ENCODE assay signal across 19 mouse cellular contexts in genomic region chr13:54475702-54476101, GRCm38 (mm10). TPM values are rescaled to one million over a fixed set of nuclear protein-coding genes. Genes with fewer than 3 reads are reported as not detected.
DNase-seq lines count a peak whose midpoint lies in the region; ATAC-seq and TF ChIP-seq lines count a peak whose summit lies in the region.
"Had no signal": no experiment of that assay in that cellular context is flagged by ENCODE, and none has a peak within 500 bp of the region (broad histone marks: within the 10 kb centered on the region; RNA-seq: fewer than 3 reads in every experiment).

No protein-coding gene starts in this region.

- no peaks in the 10 kb centered on the region for H3K27me3 ChIP-seq in midbrain, embryonic 11.5 days (ENCODE audit: control insufficient read depth, insufficient read depth, low read length)
- H3K27me3 ChIP-seq in midbrain, postnatal 0 days (ENCODE audit: insufficient read depth, low read length): no peaks in the 10 kb centered on the region
- H3K27me3 ChIP-seq: stomach, embryonic 15.5 days had no signal

- peak; percentile 77 for DNase-seq in midbrain, embryonic 11.5 days (ENCODE audit: low spot score, missing footprints)
- DNase-seq in midbrain, postnatal 0 days (ENCODE audit: low spot score): no peak
- peak; percentile 32 for DNase-seq in c-Kit-positive CD71-negative TER-119-negative erythroid progenitor cells, embryonic 14.5 days (ENCODE audit: low read depth)
- peak; percentile 40 to 49 for DNase-seq in monocyte, adult 2 months (ENCODE audit: low read depth in 1 of 2, low spot score in 2 of 2)
- DNase-seq in ovary, postnatal 10 days (ENCODE audit: low spot score): no peak
- DNase-seq in right cerebral cortex, adult 2 months (ENCODE audit: low spot score in 2 of 2): no peak
- no peak for DNase-seq in thymus, adult 18-20 months
- DNase-seq: cerebellum, adult 18-20 months; gastrocnemius, postnatal 25 days; heart, postnatal 14 days; right cerebral cortex, postnatal 14 days; thymus, postnatal 36 days had no signal

- ATAC-seq in midbrain, embryonic 11.5 days (ENCODE audit: low FRiP score): no peak
- no peak for ATAC-seq in midbrain, postnatal 0 days (ENCODE audit: low FRiP score)
- ATAC-seq: hindbrain, embryonic 16.5 days had no signal

- no peaks in the 10 kb centered on the region for H3K4me1 ChIP-seq in midbrain, embryonic 11.5 days (ENCODE audit: control insufficient read depth, insufficient read depth, low read length)
- no peaks in the 10 kb centered on the region for H3K4me1 ChIP-seq in midbrain, postnatal 0 days (ENCODE audit: insufficient read depth, low read length)
- H3K4me1 ChIP-seq: embryonic facial prominence, embryonic 13.5 days; heart, embryonic 10.5 days; neural tube, embryonic 15.5 days; stomach, embryonic 15.5 days had no signal

- WGBS in midbrain, embryonic 11.5 days: 83% methylated on average over 5 of the region's 5 CpGs
- WGBS in midbrain, postnatal 0 days: 76% methylated on average over 5 of the region's 5 CpGs

- no peak overlapping the region for H3K9ac ChIP-seq in midbrain, embryonic 11.5 days (ENCODE audit: low read length)
- no peak overlapping the region for H3K9ac ChIP-seq in midbrain, postnatal 0 days (replicated peaks; ENCODE audit: low read length, poor library complexity, severe bottlenecking)
- H3K9ac ChIP-seq: embryonic facial prominence, embryonic 13.5 days; liver, embryonic 14.5 days; neural tube, embryonic 15.5 days; stomach, embryonic 15.5 days had no signal

- H3K4me2 ChIP-seq in midbrain, embryonic 11.5 days: no peak overlapping the region
- no peak overlapping the region for H3K4me2 ChIP-seq in midbrain, postnatal 0 days (ENCODE audit: low read depth, low read length, poor library complexity, severe bottlenecking)
- H3K4me2 ChIP-seq: embryonic facial prominence, embryonic 13.5 days; neural tube, embryonic 15.5 days; stomach, embryonic 15.5 days had no signal

- no peak for TF ChIP-seq CTCF in midbrain, postnatal 0 days (IDR thresholded peaks at IDR 0.05)

- H3K9me3 ChIP-seq in midbrain, embryonic 11.5 days (ENCODE audit: control insufficient read depth, low read length): no peaks in the 10 kb centered on the region
- no peaks in the 10 kb centered on the region for H3K9me3 ChIP-seq in midbrain, postnatal 0 days (ENCODE audit: low read length)
- H3K9me3 ChIP-seq: embryonic facial prominence, embryonic 13.5 days; heart, embryonic 10.5 days; neural tube, embryonic 15.5 days; stomach, embryonic 15.5 days had no signal

- H3K27ac ChIP-seq in midbrain, embryonic 11.5 days (ENCODE audit: low read depth, low read length): no peak overlapping the region
- no peak overlapping the region for H3K27ac ChIP-seq in midbrain, postnatal 0 days (ENCODE audit: low read depth, low read length)
- H3K27ac ChIP-seq: embryonic facial prominence, embryonic 13.5 days; heart, embryonic 10.5 days; liver, embryonic 14.5 days; neural tube, embryonic 15.5 days; stomach, embryonic 15.5 days had no signal

- H3K4me3 ChIP-seq in midbrain, embryonic 11.5 days (ENCODE audit: low read depth, low read length): no peak overlapping the region
- no peak overlapping the region for H3K4me3 ChIP-seq in midbrain, postnatal 0 days (ENCODE audit: low read depth, low read length)
- H3K4me3 ChIP-seq: embryonic facial prominence, embryonic 13.5 days; heart, embryonic 10.5 days; megakaryocyte, embryonic 14.5 days; neural tube, embryonic 15.5 days; stomach, embryonic 15.5 days had no signal

- H3K36me3 ChIP-seq in midbrain, embryonic 11.5 days (ENCODE audit: control insufficient read depth, insufficient read depth, low read length): no peaks in the 10 kb centered on the region
- H3K36me3 ChIP-seq in midbrain, postnatal 0 days (ENCODE audit: insufficient read depth, low read length): no peaks in the 10 kb centered on the region
- H3K36me3 ChIP-seq: embryonic facial prominence, embryonic 13.5 days; heart, embryonic 10.5 days; neural tube, embryonic 15.5 days; stomach, embryonic 15.5 days had no signal

RNA-seq across cellular contexts. Expression of gene Thoc3, which starts 7.1 kb away (rescaled TPM):
- polyA plus RNA-seq in midbrain, embryonic 11.5 days (2014; fragmentation: Nextera tagmentation; extraction: Ambion mirVana): 161 and 163 TPM in 2 replicates
- total RNA-seq in midbrain, postnatal 0 days (2014; rRNA removed): 51.7 and 62.6 TPM in 2 replicates
- polyA plus RNA-seq in midbrain, postnatal 0 days (2015; fragmentation: Nextera tagmentation; extraction: Ambion mirVana): 127 and 133 TPM in 2 replicates

RNA-seq across cellular contexts. Expression of gene Simc1, which starts 27.9 kb away (rescaled TPM):
- polyA plus RNA-seq in midbrain, embryonic 11.5 days (2014; fragmentation: Nextera tagmentation; extraction: Ambion mirVana): 14.1 and 17.8 TPM in 2 replicates
- total RNA-seq in midbrain, postnatal 0 days (2014; rRNA removed): 20.1 and 23.6 TPM in 2 replicates
- polyA plus RNA-seq in midbrain, postnatal 0 days (2015; fragmentation: Nextera tagmentation; extraction: Ambion mirVana): 9.8 and 10.2 TPM in 2 replicates

Comparison
In these comparisons a context has a peak if more than half of its experiments do, and no peak if none do; other contexts are left out.
1. DNase-seq: peak in midbrain, embryonic 11.5 days (single experiment), c-Kit-positive CD71-negative TER-119-negative erythroid progenitor cells, embryonic 14.5 days (single experiment) and monocyte, adult 2 months (2 of 2); none in midbrain, postnatal 0 days (single experiment), ovary, postnatal 10 days (single experiment), right cerebral cortex, adult 2 months (0 of 2) and thymus, adult 18-20 months (0 of 2).